Mouse (Mus musculus): ENCODE measurements around the gene Aes. TPM values are rescaled to one million over a fixed set of nuclear protein-coding genes. Genes with fewer than 3 reads are reported as not detected.

Aes gene
- polyA plus RNA-seq, 1 experiment from 2014 or later: 334 TPM

DNA sequence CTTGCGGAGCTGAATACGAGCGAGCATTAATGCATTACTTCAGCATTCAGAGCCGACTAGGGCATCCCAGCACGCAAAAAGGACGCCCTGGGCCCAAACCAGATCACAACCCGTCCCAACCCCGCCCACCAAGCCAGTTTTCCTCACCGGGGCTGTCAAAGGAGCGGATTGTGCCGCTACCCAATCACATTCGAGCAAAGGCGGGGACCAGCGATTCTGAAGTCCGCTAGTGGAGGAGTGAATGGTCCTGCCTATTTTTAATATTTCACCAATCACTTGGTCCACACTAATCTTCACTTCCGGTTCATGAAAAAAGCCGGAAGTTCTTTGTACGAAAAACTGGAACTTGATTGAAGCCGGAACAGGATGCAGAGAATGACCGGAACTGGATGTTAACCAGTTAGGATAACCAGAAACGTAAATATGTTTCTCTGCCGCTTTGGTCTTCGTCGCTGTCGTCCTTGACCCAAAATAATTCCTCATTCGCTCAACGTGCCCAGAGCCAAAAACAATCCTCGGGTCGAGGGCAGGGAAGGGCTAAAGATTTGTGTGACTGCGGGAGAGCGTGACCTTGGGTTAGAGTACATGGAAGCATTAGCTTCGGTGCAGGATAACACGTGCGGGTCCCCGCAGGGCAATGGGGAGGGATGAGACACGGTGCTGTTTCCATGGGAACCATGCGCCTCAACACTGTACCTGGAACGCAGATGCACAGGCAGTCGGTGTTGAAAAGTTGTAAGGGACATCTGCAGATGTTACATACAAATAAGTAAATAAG, 46.9 kb downstream of the Aes start, which contains the start of gene BC025920:
TSS of gene BC025920 (plus strand) at position 297 of the 778 bp plus-strand sequence.
- Histone ChIP-seq H3K4me1 (peaks cover 39% of the 10 kb centered on the region), H3K27me3 (ENCODE audit: low read depth, poor library complexity, severe bottlenecking) (peaks cover 21% of the 10 kb centered on the region), H3K9me3 (replicated peaks) (peaks cover 1% of the 10 kb centered on the region; the same call in 1 of the 2 replicates), H3K4me3 (peak within 1 kb of the TSS; percentile 70), H3K27ac (replicated peaks) (peak within 1 kb of the TSS; percentile 88), H3K36me3 (peaks cover 16% of the 10 kb centered on the region)
- WGBS: under 1% methylated on average over 39 of the region's 39 CpGs
- DNase-seq (ENCODE audit: low spot score): peak; percentile 93

DNA sequence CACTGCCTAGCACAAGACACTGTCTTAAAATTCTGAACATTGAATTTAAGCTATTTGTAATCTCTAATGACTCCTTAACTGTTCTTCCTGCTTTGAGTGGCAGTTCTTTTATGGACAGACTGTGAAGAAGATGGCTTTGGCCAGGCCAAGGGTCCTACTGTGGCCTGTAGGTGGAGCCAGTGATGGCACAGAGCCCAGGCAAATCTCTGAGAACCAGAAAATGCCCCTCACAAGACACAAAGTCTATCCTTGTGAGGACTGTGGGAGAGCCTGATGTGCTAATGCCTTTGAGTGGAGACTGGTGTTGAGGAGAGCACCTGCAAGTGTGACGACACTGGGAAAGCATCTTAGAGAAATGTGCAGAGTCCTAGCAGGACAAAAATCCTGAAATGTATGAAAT, 49.0 kb downstream of the Aes start:
- 94% methylated on average over 1 of the region's 1 CpGs for WGBS
- DNase-seq (ENCODE audit: low spot score): no peak
- H3K36me3 ChIP-seq: peaks cover 16% of the 10 kb centered on the region
- 0 out of 2 replicates have a peak, but pooled peaks cover 7% of the 10 kb centered on the region for H3K27me3 ChIP-seq (ENCODE audit: low read depth, poor library complexity, severe bottlenecking)
- H3K27ac ChIP-seq (replicated peaks): no peak overlapping the region
- peaks cover 4% of the 10 kb centered on the region; the same call in 1 of the 2 replicates for H3K9me3 ChIP-seq (replicated peaks)
- no peak overlapping the region for H3K4me3 ChIP-seq
- H3K4me1 ChIP-seq: peaks cover 22% of the 10 kb centered on the region

DNA sequence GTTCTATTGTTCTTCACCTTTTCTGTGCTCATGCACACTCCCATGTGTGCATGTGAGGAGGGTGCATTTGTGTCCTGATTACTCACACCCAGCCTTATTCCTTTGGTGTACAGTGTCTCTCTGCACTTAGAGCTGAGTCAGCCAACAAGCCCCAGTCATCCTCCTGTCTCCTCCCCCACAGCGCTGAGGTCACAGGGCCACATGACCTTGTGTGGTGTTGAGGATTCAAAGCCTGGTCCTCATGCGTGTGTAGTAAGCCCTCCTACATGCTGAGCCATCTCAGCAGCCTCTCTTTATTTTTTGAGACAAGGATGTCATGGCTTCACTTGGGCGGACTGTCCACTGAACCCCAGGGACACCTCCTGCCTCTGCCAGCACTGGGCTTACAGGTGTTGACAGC, 53.5 kb downstream of the Aes start:
- H3K27ac ChIP-seq (replicated peaks): no peak overlapping the region
- H3K36me3 ChIP-seq: peaks cover 15% of the 10 kb centered on the region
- peaks cover 8% of the 10 kb centered on the region for H3K4me1 ChIP-seq
- H3K4me3 ChIP-seq: no peak overlapping the region
- H3K27me3 ChIP-seq (ENCODE audit: low read depth, poor library complexity, severe bottlenecking): no peaks in the 10 kb centered on the region
- 74% methylated on average over 3 of the region's 3 CpGs for WGBS
- peaks cover 4% of the 10 kb centered on the region; the same call in 1 of the 2 replicates for H3K9me3 ChIP-seq (replicated peaks)
- no peak for DNase-seq (ENCODE audit: low spot score)

DNA sequence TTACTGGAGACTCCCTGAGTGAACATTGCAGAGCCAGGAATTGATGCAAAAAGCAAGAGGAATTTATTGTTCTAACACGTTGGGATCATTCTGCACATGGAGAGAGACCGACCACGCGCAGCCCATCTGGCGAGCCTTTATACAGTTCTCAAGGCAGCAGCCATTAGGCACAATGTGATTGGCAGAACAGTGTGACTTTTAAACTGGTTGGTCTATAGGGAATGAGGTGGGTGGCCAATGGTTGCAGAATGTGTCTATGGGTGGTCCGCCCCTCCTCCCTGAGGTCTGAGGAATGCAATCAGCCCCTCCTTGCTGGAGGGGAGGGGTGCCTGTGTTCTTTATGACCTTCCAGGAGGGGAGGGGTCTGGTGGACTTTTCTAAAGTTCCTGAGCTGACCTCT, 56.2 kb downstream of the Aes start:
- 76% methylated on average over 6 of the region's 6 CpGs for WGBS
- Histone ChIP-seq H3K4me1 (peaks cover 8% of the 10 kb centered on the region), H3K27me3 (ENCODE audit: low read depth, poor library complexity, severe bottlenecking) (no peaks in the 10 kb centered on the region), H3K9me3 (replicated peaks) (peaks cover 4% of the 10 kb centered on the region; the same call in 1 of the 2 replicates), H3K4me3 (no peak overlapping the region), H3K36me3 (peaks cover 4% of the 10 kb centered on the region), H3K27ac (replicated peaks) (no peak overlapping the region)
- no peak for DNase-seq (ENCODE audit: low spot score)

Other genes starting within 250 kb of the Aes start
- gene Cactin, start 238.4 kb upstream of the Aes start, polyA plus RNA-seq (2016; fragmentation: Nextera tagmentation; extraction: Ambion mirVana): 53.5 and 53.6 TPM in 2 replicates
- gene Tbxa2r, start 230.8 kb upstream of the Aes start, polyA plus RNA-seq (2016; fragmentation: Nextera tagmentation; extraction: Ambion mirVana): 2.9 and 3.3 TPM in 2 replicates
- gene Gipc3, start 216.2 kb upstream of the Aes start, polyA plus RNA-seq (2016; fragmentation: Nextera tagmentation; extraction: Ambion mirVana): not detected in 2 replicates
- 102 and 115 TPM in 2 replicates for gene Hmg20b, start 209.0 kb upstream of the Aes start, polyA plus RNA-seq (2016; fragmentation: Nextera tagmentation; extraction: Ambion mirVana)
- 9.3 and 10.6 TPM in 2 replicates for gene Mfsd12, start 202.0 kb upstream of the Aes start, polyA plus RNA-seq (2016; fragmentation: Nextera tagmentation; extraction: Ambion mirVana)
- gene 4930404N11Rik, start 193.7 kb upstream of the Aes start, polyA plus RNA-seq (2016; fragmentation: Nextera tagmentation; extraction: Ambion mirVana): 0.38 and 0.39 TPM in 2 replicates
- gene Fzr1, start 181.0 kb upstream of the Aes start, polyA plus RNA-seq (2016; fragmentation: Nextera tagmentation; extraction: Ambion mirVana): 138 and 146 TPM in 2 replicates
- gene Dohh, start 175.1 kb upstream of the Aes start, polyA plus RNA-seq (2016; fragmentation: Nextera tagmentation; extraction: Ambion mirVana): 93.4 and 98.7 TPM in 2 replicates
- 2.9 and 3.4 TPM in 2 replicates for gene Gm48551, start 175.0 kb upstream of the Aes start, polyA plus RNA-seq (2016; fragmentation: Nextera tagmentation; extraction: Ambion mirVana)
- 1.7 and 2.9 TPM in 2 replicates for gene Gm48552, start 170.5 kb upstream of the Aes start, polyA plus RNA-seq (2016; fragmentation: Nextera tagmentation; extraction: Ambion mirVana)
- 1.7 and 2.3 TPM in 2 replicates for gene Smim24, start 166.4 kb upstream of the Aes start, polyA plus RNA-seq (2016; fragmentation: Nextera tagmentation; extraction: Ambion mirVana)
- 8.7 and 11.7 TPM in 2 replicates for gene Nfic, start 103.9 kb upstream of the Aes start, polyA plus RNA-seq (2016; fragmentation: Nextera tagmentation; extraction: Ambion mirVana)
- 5.0 and 10.8 TPM in 2 replicates for gene Celf5, start 76.8 kb upstream of the Aes start, polyA plus RNA-seq (2016; fragmentation: Nextera tagmentation; extraction: Ambion mirVana)
- gene Ncln, start 63.1 kb upstream of the Aes start, polyA plus RNA-seq (2016; fragmentation: Nextera tagmentation; extraction: Ambion mirVana): 84.5 and 87.5 TPM in 2 replicates
- gene S1pr4, start 59.4 kb upstream of the Aes start, polyA plus RNA-seq (2016; fragmentation: Nextera tagmentation; extraction: Ambion mirVana): 0.37 and 0.89 TPM in 2 replicates
- gene Gna15, start 35.3 kb upstream of the Aes start, polyA plus RNA-seq (2016; fragmentation: Nextera tagmentation; extraction: Ambion mirVana): 0.53 and 0.85 TPM in 2 replicates
- 70.7 and 73.7 TPM in 2 replicates for gene Gna11, start 14.3 kb upstream of the Aes start, polyA plus RNA-seq (2016; fragmentation: Nextera tagmentation; extraction: Ambion mirVana)
- gene Tle2, start 15.1 kb downstream of the Aes start, polyA plus RNA-seq (2016; fragmentation: Nextera tagmentation; extraction: Ambion mirVana): 9.7 and 13.5 TPM in 2 replicates
- 6.0 and 8.8 TPM in 2 replicates for gene Tle6, start 41.6 kb downstream of the Aes start, polyA plus RNA-seq (2016; fragmentation: Nextera tagmentation; extraction: Ambion mirVana)
- 1.4 and 2.0 TPM in 2 replicates for gene BC025920, start 46.8 kb downstream of the Aes start, polyA plus RNA-seq (2016; fragmentation: Nextera tagmentation; extraction: Ambion mirVana)
- 49.3 and 58.7 TPM in 2 replicates for gene Sirt6, start 68.3 kb downstream of the Aes start, polyA plus RNA-seq (2016; fragmentation: Nextera tagmentation; extraction: Ambion mirVana)
- gene Ankrd24, start 69.1 kb downstream of the Aes start, polyA plus RNA-seq (2016; fragmentation: Nextera tagmentation; extraction: Ambion mirVana): 5.8 and 5.9 TPM in 2 replicates
- gene Gm10778, start 89.6 kb downstream of the Aes start, polyA plus RNA-seq (2016; fragmentation: Nextera tagmentation; extraction: Ambion mirVana): 4.9 and 5.6 TPM in 2 replicates
- gene Zfp433, start 145.3 kb downstream of the Aes start, polyA plus RNA-seq (2016; fragmentation: Nextera tagmentation; extraction: Ambion mirVana): 18.8 and 19.0 TPM in 2 replicates
- 13.2 and 15.5 TPM in 2 replicates for gene Gm3055, start 211.7 kb downstream of the Aes start, polyA plus RNA-seq (2016; fragmentation: Nextera tagmentation; extraction: Ambion mirVana)